Mouse (Mus musculus): Measurements from ENCODE around the gene Tspear. TPM values are rescaled to one million over a fixed set of nuclear protein-coding genes. Genes with fewer than 3 reads are reported as not detected.

The Tspear gene
- polyA plus RNA-seq, 1 experiment from 2014 or later: 0.43 TPM

GRCm38 (mm10) chr10:77902211-77902893 is 216.0 kb downstream of the Tspear start, which contains the start of gene Lrrc3:
Gene Lrrc3, minus strand, starts transcription at chr10:77902536.
- peak within 1 kb of the TSS; percentile 62 for H3K4me3 ChIP-seq (replicated peaks; ENCODE audit: low read depth, low read length)

GRCm38 (mm10) chr10:77902894-77903715 is 216.7 kb downstream of the Tspear start:
- H3K9ac ChIP-seq (ENCODE audit: low read depth, low read length): peak overlapping the region; percentile 57; the same call in 1 of the 2 replicates
- 5% methylated on average over 34 of the region's 35 CpGs for WGBS
- no peak for TF ChIP-seq CTCF (IDR thresholded peaks at IDR 0.05; ENCODE audit: low read depth)

More at GRCm38 (mm10) chr10:77902211-77902893, 216.0 kb downstream of the Tspear start, which contains the start of gene Lrrc3:
- H3K4me2 ChIP-seq (ENCODE audit: low read length): peak within 1 kb of the TSS; percentile 93
- ATAC-seq (replicated peaks; ENCODE audit: low FRiP score, low read depth): peak; percentile 89
- H3K36me3 ChIP-seq (ENCODE audit: insufficient read depth, low read length): no peaks in the 10 kb centered on the region
- WGBS: under 1% methylated on average over 43 of the region's 46 CpGs
- peak within 1 kb of the TSS; percentile 57; the same call in 1 of the 2 replicates for H3K9ac ChIP-seq (ENCODE audit: low read depth, low read length)
- no peak within 1 kb of the TSS for H3K27ac ChIP-seq
- no peaks in the 10 kb centered on the region for H3K9me3 ChIP-seq (replicated peaks; ENCODE audit: low read length)
- peak; percentile 69 for DNase-seq (ENCODE audit: low spot score)
- 0 out of 2 replicates have a peak, but pooled peaks cover 2% of the 10 kb centered on the region for H3K4me1 ChIP-seq (replicated peaks; ENCODE audit: insufficient read depth, low read length)
- TF ChIP-seq CTCF (IDR thresholded peaks at IDR 0.05; ENCODE audit: low read depth): peak; percentile 40; the same call in 1 of the 2 replicates
- no peaks in the 10 kb centered on the region for H3K27me3 ChIP-seq (ENCODE audit: insufficient read depth, low read length)

DNA sequence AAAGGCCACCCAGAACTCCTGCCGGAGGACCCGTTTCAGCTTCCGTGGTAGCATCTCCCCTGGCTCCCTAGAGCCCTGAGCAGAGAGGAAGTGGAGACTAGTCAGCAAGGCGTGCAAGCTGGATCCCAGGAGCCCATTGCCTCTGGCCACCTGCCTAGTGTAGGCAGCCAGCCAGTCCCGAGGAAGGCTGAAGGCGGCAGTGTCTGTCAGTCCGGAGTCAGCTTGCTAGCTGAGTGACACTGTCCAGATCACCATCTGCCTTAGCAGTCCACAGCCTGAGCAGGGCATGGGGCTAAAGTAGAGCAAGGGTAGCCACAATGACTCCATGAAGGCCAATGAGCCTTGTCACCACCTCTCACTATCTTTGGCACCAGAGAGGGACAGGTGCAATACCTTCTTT is 226.2 kb downstream of the Tspear start:
- ATAC-seq (replicated peaks; ENCODE audit: low FRiP score, low read depth): no peak
- DNase-seq (ENCODE audit: low spot score): no peak
- Histone ChIP-seq H3K27me3 (ENCODE audit: insufficient read depth, low read length) (no peaks in the 10 kb centered on the region), H3K36me3 (ENCODE audit: insufficient read depth, low read length) (no peaks in the 10 kb centered on the region), H3K4me2 (ENCODE audit: low read length) (no peak overlapping the region), H3K9ac (ENCODE audit: low read depth, low read length) (no peak overlapping the region), H3K4me3 (replicated peaks; ENCODE audit: low read depth, low read length) (no peak overlapping the region), H3K27ac (no peak overlapping the region), H3K9me3 (replicated peaks; ENCODE audit: low read length) (no peaks in the 10 kb centered on the region), H3K4me1 (replicated peaks; ENCODE audit: insufficient read depth, low read length) (no peaks in the 10 kb centered on the region)
- no peak for TF ChIP-seq CTCF (IDR thresholded peaks at IDR 0.05; ENCODE audit: low read depth)
- 65% methylated on average over 7 of the region's 7 CpGs for WGBS

More at GRCm38 (mm10) chr10:77902894-77903715, 216.7 kb downstream of the Tspear start:
- no peaks in the 10 kb centered on the region for H3K9me3 ChIP-seq (replicated peaks; ENCODE audit: low read length)
- DNase-seq (ENCODE audit: low spot score): peak; percentile 74
- no peaks in the 10 kb centered on the region for H3K27me3 ChIP-seq (ENCODE audit: insufficient read depth, low read length)
- H3K36me3 ChIP-seq (ENCODE audit: insufficient read depth, low read length): no peaks in the 10 kb centered on the region
- H3K4me2 ChIP-seq (ENCODE audit: low read length): peak overlapping the region; percentile 93
- H3K27ac ChIP-seq: no peak overlapping the region
- ATAC-seq (replicated peaks; ENCODE audit: low FRiP score, low read depth): peak; percentile 88
- H3K4me1 ChIP-seq (replicated peaks; ENCODE audit: insufficient read depth, low read length): 0 out of 2 replicates have a peak, but pooled peaks cover 2% of the 10 kb centered on the region
- H3K4me3 ChIP-seq (replicated peaks; ENCODE audit: low read depth, low read length): peak overlapping the region; percentile 62

DNA sequence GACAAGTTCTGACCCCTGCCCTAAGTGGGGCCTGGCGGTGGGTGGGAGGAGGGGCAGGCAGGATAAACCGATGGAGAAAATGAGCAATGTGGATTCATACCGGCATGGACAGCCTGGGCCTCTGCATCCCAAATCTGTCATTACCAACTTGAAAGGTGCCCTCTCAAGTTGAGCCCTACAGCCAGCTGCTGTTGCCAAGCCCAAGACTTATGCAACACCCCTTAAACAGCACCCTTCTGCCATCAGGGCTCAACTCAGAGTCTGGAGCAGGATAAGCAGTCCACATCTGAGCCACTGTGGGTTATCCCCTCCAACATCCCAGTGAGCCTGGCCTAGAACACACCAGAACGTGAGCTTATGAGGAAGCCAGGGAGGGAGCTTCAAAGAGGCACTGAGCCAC is 226.9 kb downstream of the Tspear start:
- TF ChIP-seq CTCF (IDR thresholded peaks at IDR 0.05; ENCODE audit: low read depth): no peak

GRCm38 (mm10) chr10:77916636-77917335 is 230.4 kb downstream of the Tspear start:
- no peaks in the 10 kb centered on the region for H3K36me3 ChIP-seq (ENCODE audit: insufficient read depth, low read length)
- ATAC-seq (replicated peaks; ENCODE audit: low FRiP score, low read depth): no peak
- DNase-seq (ENCODE audit: low spot score): peak; percentile 9
- no peak overlapping the region for H3K4me2 ChIP-seq (ENCODE audit: low read length)
- no peak overlapping the region for H3K27ac ChIP-seq
- H3K9ac ChIP-seq (ENCODE audit: low read depth, low read length): no peak overlapping the region
- TF ChIP-seq CTCF (IDR thresholded peaks at IDR 0.05; ENCODE audit: low read depth): peak; percentile 78
- H3K9me3 ChIP-seq (replicated peaks; ENCODE audit: low read length): no peaks in the 10 kb centered on the region
- WGBS: 67% methylated on average over 8 of the region's 8 CpGs
- H3K27me3 ChIP-seq (ENCODE audit: insufficient read depth, low read length): no peaks in the 10 kb centered on the region
- H3K4me1 ChIP-seq (replicated peaks; ENCODE audit: insufficient read depth, low read length): no peaks in the 10 kb centered on the region
- no peak overlapping the region for H3K4me3 ChIP-seq (replicated peaks; ENCODE audit: low read depth, low read length)

More for the DNA sequence above, 226.9 kb downstream of the Tspear start:
- no peak overlapping the region for H3K4me2 ChIP-seq (ENCODE audit: low read length)
- no peak overlapping the region for H3K4me3 ChIP-seq (replicated peaks; ENCODE audit: low read depth, low read length)
- H3K4me1 ChIP-seq (replicated peaks; ENCODE audit: insufficient read depth, low read length): no peaks in the 10 kb centered on the region
- no peak overlapping the region for H3K9ac ChIP-seq (ENCODE audit: low read depth, low read length)
- no peak for DNase-seq (ENCODE audit: low spot score)
- WGBS: 62% methylated on average over 4 of the region's 4 CpGs
- no peaks in the 10 kb centered on the region for H3K27me3 ChIP-seq (ENCODE audit: insufficient read depth, low read length)
- no peaks in the 10 kb centered on the region for H3K36me3 ChIP-seq (ENCODE audit: insufficient read depth, low read length)
- H3K27ac ChIP-seq: no peak overlapping the region
- no peaks in the 10 kb centered on the region for H3K9me3 ChIP-seq (replicated peaks; ENCODE audit: low read length)
- ATAC-seq (replicated peaks; ENCODE audit: low FRiP score, low read depth): no peak

DNA sequence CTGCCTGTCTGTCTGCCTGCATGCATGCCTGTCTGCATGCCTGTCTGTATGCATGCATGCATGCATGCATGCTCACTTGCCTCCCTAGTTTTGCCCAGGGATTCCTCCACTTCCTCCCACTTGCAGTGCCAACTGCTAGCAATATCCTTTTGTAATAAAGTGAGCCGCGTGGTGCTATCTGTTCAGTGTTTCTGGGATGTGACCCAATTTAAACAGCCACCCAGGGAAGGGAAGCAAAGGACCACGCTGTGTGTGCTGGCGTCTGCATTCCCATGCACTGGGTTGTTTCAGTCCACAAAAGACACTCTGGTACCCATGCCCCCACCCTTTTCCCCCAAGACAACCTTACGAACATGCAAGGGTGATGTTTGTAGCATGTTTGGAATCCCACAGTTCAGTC is 234.6 kb downstream of the Tspear start:
- Histone ChIP-seq H3K4me3 (replicated peaks; ENCODE audit: low read depth, low read length) (no peak overlapping the region), H3K9ac (ENCODE audit: low read depth, low read length) (no peak overlapping the region)

More for the DNA sequence above, 234.6 kb downstream of the Tspear start:
- H3K36me3 ChIP-seq (ENCODE audit: insufficient read depth, low read length): no peaks in the 10 kb centered on the region
- DNase-seq (ENCODE audit: low spot score) (no peak), ATAC-seq (replicated peaks; ENCODE audit: low FRiP score, low read depth) (no peak)
- WGBS: 64% methylated on average over 5 of the region's 5 CpGs
- H3K27ac ChIP-seq: no peak overlapping the region
- no peaks in the 10 kb centered on the region for H3K9me3 ChIP-seq (replicated peaks; ENCODE audit: low read length)
- H3K4me2 ChIP-seq (ENCODE audit: low read length): no peak overlapping the region
- no peaks in the 10 kb centered on the region for H3K4me1 ChIP-seq (replicated peaks; ENCODE audit: insufficient read depth, low read length)
- no peaks in the 10 kb centered on the region for H3K27me3 ChIP-seq (ENCODE audit: insufficient read depth, low read length)
- no peak for TF ChIP-seq CTCF (IDR thresholded peaks at IDR 0.05; ENCODE audit: low read depth)

Measured in kidney, postnatal 0 days (tissue).